Mouse (Mus musculus): ENCODE measurements at regions not wholly inside any gene's neighbourhood (a gene's known extent, or its start where the extent isn't known, plus 50 kb on each side); places are given as distances from the start of the nearest gene placed in this dataset.

- Histone ChIP-seq H3K27ac (ENCODE audit: insufficient read depth, low read depth, low read length) (no peak overlapping the region), H3K36me3 (ENCODE audit: control insufficient read depth, insufficient read depth, low read length) (no peaks in the 10 kb centered on the region), H3K4me3 (ENCODE audit: insufficient read depth, low read depth, low read length) (no peak overlapping the region), H3K27me3 (replicated peaks; ENCODE audit: control insufficient read depth, insufficient read depth, low read length) (no peaks in the 10 kb centered on the region), H3K4me1 (ENCODE audit: control insufficient read depth, insufficient read depth, low read length) (no peaks in the 10 kb centered on the region)
- 79% methylated on average over 7 of the region's 7 CpGs for WGBS
- TF ChIP-seq POLR2A (IDR thresholded peaks at IDR 0.05; ENCODE audit: low read depth, low read length) (no peak), CTCF (conservative IDR thresholded peaks at IDR 0.05; ENCODE audit: insufficient read depth, insufficient read length, low read depth, low read length) (no peak)
- no peak for DNase-seq
Measured at GRCm38 (mm10) chr7:83061197-83061893, 194.2 kb downstream of the Mex3b start.

GRCm38 (mm10) chr7:83061894-83062477 lies 194.9 kb downstream of the Mex3b start:
- Histone ChIP-seq H3K27ac (ENCODE audit: insufficient read depth, low read depth, low read length) (no peak overlapping the region), H3K27me3 (replicated peaks; ENCODE audit: control insufficient read depth, insufficient read depth, low read length) (no peaks in the 10 kb centered on the region), H3K4me1 (ENCODE audit: control insufficient read depth, insufficient read depth, low read length) (no peaks in the 10 kb centered on the region), H3K4me3 (ENCODE audit: insufficient read depth, low read depth, low read length) (no peak overlapping the region), H3K36me3 (ENCODE audit: control insufficient read depth, insufficient read depth, low read length) (no peaks in the 10 kb centered on the region)
- 93% methylated on average over 6 of the region's 6 CpGs for WGBS
- TF ChIP-seq POLR2A (IDR thresholded peaks at IDR 0.05; ENCODE audit: low read depth, low read length) (no peak), CTCF (conservative IDR thresholded peaks at IDR 0.05; ENCODE audit: insufficient read depth, insufficient read length, low read depth, low read length) (no peak)
- no peak for DNase-seq

- TF ChIP-seq POLR2A (IDR thresholded peaks at IDR 0.05; ENCODE audit: low read depth, low read length) (no peak), CTCF (conservative IDR thresholded peaks at IDR 0.05; ENCODE audit: insufficient read depth, insufficient read length, low read depth, low read length) (no peak)
- Histone ChIP-seq H3K36me3 (ENCODE audit: control insufficient read depth, insufficient read depth, low read length) (no peaks in the 10 kb centered on the region), H3K4me3 (ENCODE audit: insufficient read depth, low read depth, low read length) (no peak overlapping the region), H3K27me3 (replicated peaks; ENCODE audit: control insufficient read depth, insufficient read depth, low read length) (no peaks in the 10 kb centered on the region), H3K27ac (ENCODE audit: insufficient read depth, low read depth, low read length) (no peak overlapping the region), H3K4me1 (ENCODE audit: control insufficient read depth, insufficient read depth, low read length) (no peaks in the 10 kb centered on the region)
- DNase-seq = no peak
- 84% methylated on average over 3 of the region's 3 CpGs for WGBS
Measured at GRCm38 (mm10) chr7:83063559-83063958, 196.4 kb downstream of the Mex3b start.

GRCm38 (mm10) chr7:83065341-83065740 lies 198.2 kb downstream of the Mex3b start:
- Histone ChIP-seq H3K36me3 (ENCODE audit: control insufficient read depth, insufficient read depth, low read length) (no peaks in the 10 kb centered on the region), H3K27me3 (replicated peaks; ENCODE audit: control insufficient read depth, insufficient read depth, low read length) (no peaks in the 10 kb centered on the region), H3K4me1 (ENCODE audit: control insufficient read depth, insufficient read depth, low read length) (no peaks in the 10 kb centered on the region), H3K27ac (ENCODE audit: insufficient read depth, low read depth, low read length) (no peak overlapping the region), H3K4me3 (ENCODE audit: insufficient read depth, low read depth, low read length) (no peak overlapping the region)
- no peak for DNase-seq
- 74% methylated on average over 3 of the region's 3 CpGs for WGBS
- TF ChIP-seq POLR2A (IDR thresholded peaks at IDR 0.05; ENCODE audit: low read depth, low read length) (no peak), CTCF (conservative IDR thresholded peaks at IDR 0.05; ENCODE audit: insufficient read depth, insufficient read length, low read depth, low read length) (no peak)

- no peak for TF ChIP-seq POLR2A (IDR thresholded peaks at IDR 0.05; ENCODE audit: low read depth, low read length)
- TF ChIP-seq CTCF (conservative IDR thresholded peaks at IDR 0.05; ENCODE audit: insufficient read depth, insufficient read length, low read depth, low read length) = no peak
- Histone ChIP-seq H3K4me3 (ENCODE audit: insufficient read depth, low read depth, low read length) (no peak overlapping the region), H3K4me1 (ENCODE audit: control insufficient read depth, insufficient read depth, low read length) (peaks cover 7% of the 10 kb centered on the region), H3K36me3 (ENCODE audit: control insufficient read depth, insufficient read depth, low read length) (no peaks in the 10 kb centered on the region), H3K27me3 (replicated peaks; ENCODE audit: control insufficient read depth, insufficient read depth, low read length) (no peaks in the 10 kb centered on the region), H3K27ac (ENCODE audit: insufficient read depth, low read depth, low read length) (no peak overlapping the region)
- 91% methylated on average over 15 of the region's 15 CpGs for WGBS
- no peak for DNase-seq
Measured at GRCm38 (mm10) chr7:83074399-83074970, 207.4 kb downstream of the Mex3b start.

GRCm38 (mm10) chr7:83075159-83075952 lies 208.2 kb downstream of the Mex3b start:
- peak; percentile 36 for DNase-seq
- TF ChIP-seq POLR2A (IDR thresholded peaks at IDR 0.05; ENCODE audit: low read depth, low read length) = no peak
- no peak for TF ChIP-seq CTCF (conservative IDR thresholded peaks at IDR 0.05; ENCODE audit: insufficient read depth, insufficient read length, low read depth, low read length)
- 76% methylated on average over 4 of the region's 4 CpGs for WGBS
- Histone ChIP-seq H3K4me1 (ENCODE audit: control insufficient read depth, insufficient read depth, low read length) (peaks cover 7% of the 10 kb centered on the region), H3K4me3 (ENCODE audit: insufficient read depth, low read depth, low read length) (no peak overlapping the region), H3K36me3 (ENCODE audit: control insufficient read depth, insufficient read depth, low read length) (no peaks in the 10 kb centered on the region), H3K27me3 (replicated peaks; ENCODE audit: control insufficient read depth, insufficient read depth, low read length) (no peaks in the 10 kb centered on the region), H3K27ac (ENCODE audit: insufficient read depth, low read depth, low read length) (no peak overlapping the region)
